ENCODE assay signal across 23 mouse cellular contexts in the genomic region with DNA sequence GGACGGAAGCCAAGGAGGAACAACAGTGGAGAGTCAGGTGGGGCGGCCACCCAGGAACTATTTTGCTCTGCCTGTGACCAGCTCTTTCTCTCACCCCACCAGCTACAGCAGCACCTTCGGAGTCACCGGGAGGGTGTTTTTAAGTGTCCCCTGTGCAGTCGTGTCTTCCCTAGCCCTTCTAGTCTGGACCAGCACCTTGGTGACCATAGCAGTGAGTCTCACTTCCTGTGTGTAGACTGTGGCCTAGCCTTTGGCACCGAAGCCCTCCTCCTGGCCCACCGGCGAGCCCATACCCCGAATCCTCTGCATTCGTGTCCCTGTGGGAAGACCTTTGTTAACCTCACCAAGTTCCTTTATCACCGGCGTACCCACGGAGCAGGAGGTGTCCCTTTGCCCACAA.
"Had no signal": no experiment of that assay in that cellular context is flagged by ENCODE, and none has a peak within 500 bp of the region (broad histone marks: within the 10 kb centered on the region; RNA-seq: fewer than 3 reads in every experiment).

No protein-coding gene starts in this region.

- H3K27ac ChIP-seq: heart, embryonic 13.5 days; heart, embryonic 15.5 days; hindbrain, embryonic 13.5 days; hindbrain, embryonic 15.5 days; hindbrain, postnatal 0 days; limb, embryonic 13.5 days; limb, embryonic 15.5 days; liver, embryonic 12.5 days had no signal

- H3K4me2 ChIP-seq: heart, embryonic 11.5 days; heart, embryonic 13.5 days; heart, embryonic 15.5 days; hindbrain, embryonic 13.5 days; hindbrain, embryonic 15.5 days; limb, embryonic 13.5 days; limb, embryonic 15.5 days; liver, embryonic 12.5 days had no signal

- H3K9ac ChIP-seq: heart, embryonic 13.5 days; heart, embryonic 15.5 days; hindbrain, embryonic 13.5 days; hindbrain, embryonic 15.5 days; limb, embryonic 13.5 days; limb, embryonic 15.5 days; liver, embryonic 12.5 days had no signal

- H3K9me3 ChIP-seq: heart, embryonic 13.5 days; heart, embryonic 15.5 days; hindbrain, embryonic 13.5 days; hindbrain, embryonic 15.5 days; limb, embryonic 13.5 days; limb, embryonic 15.5 days; liver, embryonic 12.5 days had no signal

- H3K27me3 ChIP-seq: heart, embryonic 13.5 days; heart, embryonic 15.5 days; hindbrain, embryonic 13.5 days; hindbrain, embryonic 15.5 days; limb, embryonic 13.5 days; limb, embryonic 15.5 days; liver, embryonic 12.5 days had no signal

- H3K4me3 ChIP-seq: heart, embryonic 13.5 days; heart, embryonic 15.5 days; hindbrain, embryonic 15.5 days; limb, embryonic 13.5 days; limb, embryonic 15.5 days; liver, embryonic 12.5 days had no signal

- DNase-seq: gastrocnemius, postnatal 14 days; gastrocnemius, postnatal 36 days; heart, adult 18-20 months; heart, postnatal 14 days; heart, postnatal 36 days; kidney, adult 11 months; kidney, adult 2 months; kidney, postnatal 10 days; kidney, postnatal 25 days; kidney, postnatal 4 days; layer of hippocampus, adult 9-11 months; layer of hippocampus, postnatal 36 days; left cerebral cortex, postnatal 4 days had no signal

- ATAC-seq: hindbrain, postnatal 0 days; intestine, embryonic 16.5 days; liver, embryonic 12.5 days had no signal
